Mouse (Mus musculus) bone marrow, adult 2 months (tissue): Measurements from ENCODE around the gene Emp2. TPM values are rescaled to one million over a fixed set of nuclear protein-coding genes. Genes with fewer than 3 reads are reported as not detected.

Experiments used
- H3K27ac ChIP-seq: fragments of 200-500 bp; 2 replicates; pipeline ENCODE4 v1.5.1; 2012; ENCODE audit warnings: low read depth, mild to moderate bottlenecking, control low read depth, inconsistent platforms, low read length; ENCODE audit not compliant: control insufficient read depth, poor library complexity, insufficient read depth
- H3K4me1 ChIP-seq: fragments of 200-500 bp; 2 replicates; pipeline ENCODE4 v1.6.1; 2011; ENCODE audit warnings: low read length; ENCODE audit not compliant: control insufficient read depth, insufficient read depth
- H3K4me3 ChIP-seq: fragments of 200-500 bp; replicated peaks from 2 replicates; pipeline ENCODE3; 2011; ENCODE audit warnings: mild to moderate bottlenecking, low read depth, low read length, control low read depth; ENCODE audit not compliant: control insufficient read depth
- CTCF ChIP-seq: fragments of 200-500 bp; IDR thresholded peaks from 2 replicates; pipeline ENCODE4 v1.5.1; 2011; ENCODE audit warnings: low read length, control low read depth; ENCODE audit not compliant: control insufficient read depth, insufficient read depth
- POLR2A ChIP-seq: fragments of 200-500 bp; IDR thresholded peaks from 2 replicates; pipeline ENCODE4 v1.6.1; 2011; ENCODE audit warnings: low read depth, mild to moderate bottlenecking, control low read depth, low read length, borderline replicate concordance; ENCODE audit not compliant: control insufficient read depth
- WGBS: fragments of 180-500 bp; shearing (Covaris S2); methylation state at CpG from one replicate; pipeline ENCODE4 v1.1.7; 2018; 5-methylcytosine and 5-hydroxymethylcytosine counted together
- polyA plus RNA-seq: library from polyadenylated mRNA; stranded (reverse); fragments of >200 nt; gene quantifications from 2 replicates; pipeline ENCODE4 v1.2.4, GENCODE M21; 2011; ENCODE audit warnings: low replicate concordance; ENCODE audit not compliant: missing spikeins, insufficient read depth, insufficient read length

Emp2 gene
- polyA plus RNA-seq = 1.6 and 2.5 TPM in 2 replicates

DNA sequence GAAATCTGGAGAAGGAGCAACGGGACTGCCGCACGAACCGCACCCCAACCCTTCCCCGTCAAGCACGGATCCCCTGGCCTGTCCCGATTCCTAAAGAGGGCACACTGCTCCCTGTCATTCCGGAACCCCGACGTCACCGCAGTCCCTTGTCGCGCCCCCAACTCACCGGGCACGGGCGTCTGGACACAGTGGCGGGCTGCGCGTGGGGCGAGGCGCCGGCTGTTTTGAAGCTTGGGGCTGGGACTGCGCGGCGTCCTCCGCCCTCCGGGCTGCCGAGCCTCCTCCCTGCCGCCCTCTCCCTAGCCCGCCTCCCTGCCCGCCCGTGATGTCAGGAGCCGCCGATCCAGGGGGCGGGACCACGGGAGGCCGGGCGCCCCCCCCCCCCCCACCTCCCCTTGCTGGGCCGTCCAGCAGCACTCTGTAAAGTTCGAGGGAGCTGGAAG, at the start of gene Emp2:
Emp2 (minus strand) TSS at position 323 of the 443 bp plus-strand sequence.
- 2% methylated on average over 37 of the region's 40 CpGs for WGBS
- TF ChIP-seq POLR2A = no peak
- H3K4me1 ChIP-seq = no peaks in the 10 kb centered on the region
- no peak within 1 kb of the TSS; the same call in 1 of the 2 replicates for H3K27ac ChIP-seq
- no peak within 1 kb of the TSS for H3K4me3 ChIP-seq

DNA sequence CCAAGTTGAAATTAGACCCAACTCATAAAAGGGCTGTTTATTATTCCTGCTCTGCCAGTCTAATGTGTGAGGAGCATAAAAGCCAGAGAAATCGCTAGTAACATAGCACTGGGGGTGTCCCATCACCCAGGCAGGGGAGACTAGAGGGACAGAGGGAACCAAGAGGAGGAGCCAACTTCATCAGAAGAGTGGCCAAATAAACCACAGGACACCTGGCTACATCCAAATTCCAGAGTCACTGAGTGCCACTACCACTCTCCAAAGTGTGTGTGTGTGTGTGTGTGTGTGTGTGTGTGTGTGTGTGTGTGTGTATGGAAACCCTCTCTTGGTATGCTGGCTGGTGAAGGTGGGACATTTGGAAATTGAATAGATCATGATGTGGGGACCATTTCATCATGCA, 49.3 kb upstream of the Emp2 start:
- H3K4me1 ChIP-seq = no peaks in the 10 kb centered on the region; the same call in 1 of the 2 replicates
- 61% methylated on average over 1 of the region's 1 CpGs for WGBS
- no peak overlapping the region for H3K27ac ChIP-seq
- no peak overlapping the region for H3K4me3 ChIP-seq
- TF ChIP-seq CTCF (no peak), POLR2A (no peak)

DNA sequence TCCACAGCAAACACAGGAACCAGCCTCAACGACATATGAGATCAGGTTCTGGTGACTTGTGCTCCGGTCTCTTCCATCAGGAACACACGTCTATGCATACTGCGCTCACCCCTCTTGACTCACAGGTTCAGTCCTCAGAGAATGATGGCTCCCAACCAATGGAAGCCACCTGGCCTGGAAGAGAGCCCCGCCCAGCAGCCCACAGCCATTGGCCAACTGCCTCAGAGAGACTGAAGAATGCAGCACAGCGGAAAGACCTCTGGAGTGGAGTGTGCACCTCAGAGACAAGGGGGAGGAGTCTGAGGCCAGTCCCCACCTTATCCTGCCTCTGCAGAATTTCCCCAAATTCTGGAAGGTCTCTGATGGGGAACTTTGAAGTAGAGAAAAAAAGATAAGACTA, 45.5 kb upstream of the Emp2 start:
- Histone ChIP-seq H3K27ac (no peak overlapping the region), H3K4me3 (no peak overlapping the region), H3K4me1 (no peaks in the 10 kb centered on the region; the same call in 1 of the 2 replicates)
- 72% methylated on average over 6 of the region's 6 CpGs for WGBS
- TF ChIP-seq POLR2A = no peak
- TF ChIP-seq CTCF = no peak

- 22% methylated on average over 29 of the region's 30 CpGs for WGBS
- H3K4me1 ChIP-seq = no peaks in the 10 kb centered on the region; the same call in 1 of the 2 replicates
- H3K27ac ChIP-seq = no peak overlapping the region; the same call in 1 of the 2 replicates
- H3K4me3 ChIP-seq = no peak overlapping the region
- TF ChIP-seq POLR2A (no peak), CTCF (no peak)
Measured at GRCm38 (mm10) chr16:10358010-10358934, 44.5 kb upstream of the Emp2 start.

GRCm38 (mm10) chr16:10355004-10355403, 41.2 kb upstream of the Emp2 start:
- no peak for TF ChIP-seq CTCF
- TF ChIP-seq POLR2A = no peak
- H3K4me1 ChIP-seq = no peaks in the 10 kb centered on the region; the same call in 1 of the 2 replicates

DNA sequence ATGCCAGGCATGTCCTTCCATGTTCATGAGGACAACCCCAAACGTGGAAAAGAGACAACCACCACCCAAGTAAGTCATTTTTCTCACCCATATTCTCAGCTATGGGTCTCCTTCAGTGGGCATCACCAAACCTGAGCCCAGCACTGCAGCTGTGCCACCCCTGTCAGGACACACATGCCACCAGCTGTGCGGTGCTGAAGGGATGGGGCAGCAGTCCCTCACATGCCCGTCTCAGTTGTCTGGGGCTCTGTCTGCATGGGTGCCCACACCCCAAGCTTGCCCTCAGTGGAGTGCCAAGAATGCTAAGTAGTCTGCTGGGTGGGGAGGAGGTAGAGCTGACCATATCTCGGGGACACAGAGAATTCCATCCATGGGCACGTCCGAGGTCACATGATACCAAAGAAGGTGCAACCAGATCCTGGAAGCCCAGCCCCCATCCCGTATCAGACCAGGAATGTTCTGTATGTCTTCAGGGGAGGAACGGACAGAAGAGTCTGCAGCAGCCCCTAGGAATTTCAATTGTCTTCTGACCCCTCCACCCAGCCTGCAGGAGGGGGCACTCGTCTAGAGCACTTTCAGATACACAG, 37.4 kb upstream of the Emp2 start:
- 67% methylated on average over 9 of the region's 9 CpGs for WGBS
- TF ChIP-seq CTCF (no peak), POLR2A (no peak)
- Histone ChIP-seq H3K27ac (no peak overlapping the region), H3K4me3 (no peak overlapping the region), H3K4me1 (no peaks in the 10 kb centered on the region)

More at GRCm38 (mm10) chr16:10355004-10355403, 41.2 kb upstream of the Emp2 start:
- Histone ChIP-seq H3K27ac (no peak overlapping the region), H3K4me3 (no peak overlapping the region)

DNA sequence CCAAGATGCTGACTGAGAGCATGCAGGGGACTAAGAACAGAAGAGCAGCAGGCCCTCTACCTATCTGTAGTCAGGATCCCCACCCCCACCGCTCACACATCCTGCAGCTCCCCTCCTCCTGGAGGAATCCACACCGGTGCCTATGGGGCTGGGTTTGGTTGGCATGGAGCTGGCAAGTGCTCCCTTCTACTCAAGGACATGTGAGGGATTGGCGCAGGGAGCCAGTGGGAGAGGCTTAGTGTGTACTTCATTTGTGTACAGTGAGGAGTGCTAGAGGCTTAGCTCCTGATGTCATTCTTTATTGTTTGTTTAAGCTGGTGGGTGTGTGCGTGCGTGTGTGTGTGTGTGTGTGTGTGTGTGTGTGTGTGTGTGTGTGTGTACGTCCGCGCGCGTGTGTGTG, 36.1 kb upstream of the Emp2 start:
- H3K4me3 ChIP-seq = no peak overlapping the region
- 81% methylated on average over 10 of the region's 10 CpGs for WGBS
- TF ChIP-seq CTCF (no peak), POLR2A (no peak)
- no peaks in the 10 kb centered on the region for H3K4me1 ChIP-seq
- H3K27ac ChIP-seq = no peak overlapping the region

- Histone ChIP-seq H3K27ac (no peak overlapping the region), H3K4me1 (no peaks in the 10 kb centered on the region), H3K4me3 (no peak overlapping the region)
- 77% methylated on average over 5 of the region's 5 CpGs for WGBS
- TF ChIP-seq POLR2A (no peak), CTCF (no peak)
Measured at GRCm38 (mm10) chr16:10349436-10349835, 35.7 kb upstream of the Emp2 start.
